Mouse (Mus musculus) cortical plate, adult 2 months (tissue): Measurements from ENCODE around the gene Fgd2.

Experiments
- CTCF ChIP-seq: fragments of 200-500 bp; IDR thresholded peaks from 2 replicates; pipeline ENCODE4 v1.5.1; 2011; ENCODE audit warnings: mild to moderate bottlenecking, control low read depth, low read length; ENCODE audit not compliant: insufficient read depth; ENCODE audit errors: extremely low read depth
- POLR2A ChIP-seq: fragments of 200-500 bp; IDR thresholded peaks from 2 replicates; pipeline ENCODE4 v1.6.1; 2011; ENCODE audit warnings: mild to moderate bottlenecking, low read length, control low read depth; ENCODE audit not compliant: insufficient read depth; ENCODE audit errors: extremely low read depth

GRCm38 (mm10) chr17:29332186-29332685 lies 28.5 kb upstream of the Fgd2 start:
- TF ChIP-seq POLR2A (no peak), CTCF (no peak)
